Mouse (Mus musculus) heart, embryonic 11.5 days (tissue): Measurements from ENCODE around the gene Shank3. TPM values are rescaled to one million over a fixed set of nuclear protein-coding genes. Genes with fewer than 3 reads are reported as not detected.

ENCODE experiments used
- ATAC-seq: fragments of 200-750 bp; cut with Nextera tagmentation; replicated peaks from 2 replicates; pipeline ENCODE4 v1.8.0; 2017; ENCODE audit warnings: moderate library complexity; ENCODE audit not compliant: insufficient number of reproducible peaks, low FRiP score, low TSS enrichment
- H3K27ac ChIP-seq: fragments of 300-500 bp; sonication (generic); 2 replicates; pipeline ENCODE4 v1.5.1; 2014; ENCODE audit warnings: mild to moderate bottlenecking, low read depth, low read length
- H3K27me3 ChIP-seq: fragments of 300-500 bp; sonication (generic); 2 replicates; pipeline ENCODE4 v1.6.1; 2014; ENCODE audit warnings: mild to moderate bottlenecking, low read length, mixed read lengths; ENCODE audit not compliant: control insufficient read depth, insufficient read depth
- H3K36me3 ChIP-seq: fragments of 300-500 bp; sonication (generic); 2 replicates; pipeline ENCODE4 v1.6.1; 2014; ENCODE audit warnings: mild to moderate bottlenecking, low read length, moderate library complexity, mixed read lengths; ENCODE audit not compliant: control insufficient read depth, insufficient read depth
- H3K4me1 ChIP-seq: fragments of 300-500 bp; sonication (generic); 2 replicates; pipeline ENCODE4 v1.6.1; 2014; ENCODE audit warnings: low read length; ENCODE audit not compliant: control insufficient read depth, insufficient read depth
- H3K4me2 ChIP-seq: fragments of 300-500 bp; sonication (generic); 2 replicates; pipeline ENCODE4 v1.6.1; 2014; ENCODE audit warnings: mild to moderate bottlenecking, moderate library complexity
- H3K4me3 ChIP-seq: fragments of 300-500 bp; sonication (generic); 2 replicates; pipeline ENCODE4 v1.5.1; 2014; ENCODE audit warnings: low read depth, low read length
- H3K9ac ChIP-seq: fragments of 300-500 bp; sonication (generic); 2 replicates; pipeline ENCODE4 v1.6.1; 2014; ENCODE audit warnings: mild to moderate bottlenecking, low read depth, low read length, moderate library complexity
- H3K9me3 ChIP-seq: fragments of 300-500 bp; sonication (generic); replicated peaks from 2 replicates; pipeline ENCODE4 v1.6.1; 2016; ENCODE audit warnings: low read length; ENCODE audit not compliant: control insufficient read depth
- WGBS: fragments of 180-500 bp; shearing (Covaris S2); extraction: QIAGEN DNeasy Blood & Tissue Kit; methylation state at CpG from one replicate; pipeline ENCODE4 v1.1.7; 2014; ENCODE audit not compliant: insufficient replicate concordance; 5-methylcytosine and 5-hydroxymethylcytosine counted together
- polyA plus RNA-seq: library from polyadenylated mRNA; unstranded; fragments of >200 nt; fragmentation: Nextera tagmentation; extraction: Ambion mirVana; gene quantifications from 2 replicates; pipeline ENCODE4 v1.2.1, GENCODE M21; 2014

The Shank3 gene
- polyA plus RNA-seq, 1 experiment from 2014 or later, result 2.7 TPM

GRCm38 (mm10) chr15:89500221-89500791 lies 883 bp downstream of the Shank3 start:
- Histone ChIP-seq H3K9me3 (no peaks in the 10 kb centered on the region), H3K4me1 (peaks cover 11% of the 10 kb centered on the region), H3K9ac (peak overlapping the region; percentile 73), H3K4me3 (peak overlapping the region; percentile 83), H3K4me2 (peak overlapping the region; percentile 92), H3K27me3 (peaks cover 43% of the 10 kb centered on the region), H3K36me3 (peaks cover 2% of the 10 kb centered on the region; the same call in 1 of the 2 replicates), H3K27ac (no peak overlapping the region)
- 0 out of 2 replicates have a peak, but pooled peaks have one; percentile 3 for ATAC-seq
- WGBS, result 2% methylated on average over 35 of the region's 35 CpGs

GRCm38 (mm10) chr15:89501321-89501720 lies 1.9 kb downstream of the Shank3 start:
- no peak for ATAC-seq
- 82% methylated on average over 3 of the region's 3 CpGs for WGBS
- H3K36me3 ChIP-seq, result peaks cover 2% of the 10 kb centered on the region; the same call in 1 of the 2 replicates
- H3K9ac ChIP-seq, result no peak overlapping the region
- peak overlapping the region; percentile 92; the same call in 1 of the 2 replicates for H3K4me2 ChIP-seq
- H3K27ac ChIP-seq, result no peak overlapping the region
- H3K4me1 ChIP-seq, result peaks cover 11% of the 10 kb centered on the region
- H3K9me3 ChIP-seq, result no peaks in the 10 kb centered on the region
- H3K4me3 ChIP-seq, result no peak overlapping the region
- H3K27me3 ChIP-seq, result peaks cover 43% of the 10 kb centered on the region

DNA sequence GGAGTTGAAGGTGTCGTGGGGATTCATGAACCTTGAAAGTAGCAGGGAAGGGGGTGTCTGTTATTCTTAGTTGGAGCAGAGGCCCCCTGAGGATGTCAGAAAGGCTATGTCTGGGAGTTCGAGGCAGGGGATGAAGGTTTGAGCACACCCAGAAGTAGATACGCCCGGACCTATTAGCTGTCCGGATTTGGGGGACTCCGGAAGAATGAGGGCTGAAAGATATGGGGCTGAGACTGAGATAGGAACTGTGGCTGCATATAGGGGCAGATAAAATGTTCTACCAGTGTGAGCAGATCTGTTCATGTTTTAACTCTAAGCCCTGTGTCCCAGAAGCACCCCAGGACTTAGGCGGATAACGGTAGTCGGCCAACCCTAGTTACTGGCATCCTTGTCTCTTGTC lies 5.4 kb downstream of the Shank3 start:
- Histone ChIP-seq H3K9ac (no peak overlapping the region), H3K4me1 (peaks cover 7% of the 10 kb centered on the region; the same call in 1 of the 2 replicates), H3K4me2 (no peak overlapping the region), H3K27me3 (peaks cover 22% of the 10 kb centered on the region), H3K4me3 (no peak overlapping the region), H3K9me3 (no peaks in the 10 kb centered on the region), H3K27ac (no peak overlapping the region), H3K36me3 (peaks cover 2% of the 10 kb centered on the region; the same call in 1 of the 2 replicates)
- no peak for ATAC-seq
- 81% methylated on average over 9 of the region's 9 CpGs for WGBS

DNA sequence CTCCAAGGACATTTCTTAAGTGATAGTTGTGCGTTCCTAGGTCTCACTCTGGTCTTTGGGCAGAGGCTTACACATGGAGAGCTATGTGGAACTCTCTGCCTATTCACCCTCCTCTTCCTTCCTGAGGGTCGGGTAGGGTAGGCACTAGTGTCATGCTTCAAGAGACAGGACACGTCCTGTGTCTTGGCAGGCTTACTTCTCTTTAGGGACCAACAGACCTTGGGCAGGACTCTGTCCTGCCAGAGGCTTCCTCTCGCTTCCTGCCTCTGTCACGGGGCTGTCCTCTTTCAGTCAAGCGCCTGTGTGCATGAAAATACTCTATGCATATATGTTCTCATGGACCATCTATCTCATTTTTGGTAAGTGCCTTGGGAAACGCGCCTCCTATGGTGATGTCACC lies 8.3 kb downstream of the Shank3 start:
- ATAC-seq, result no peak
- Histone ChIP-seq H3K9me3 (no peaks in the 10 kb centered on the region), H3K4me1 (no peaks in the 10 kb centered on the region), H3K27me3 (no peaks in the 10 kb centered on the region; the same call in 1 of the 2 replicates), H3K36me3 (peaks cover 2% of the 10 kb centered on the region; the same call in 1 of the 2 replicates), H3K4me2 (no peak overlapping the region), H3K27ac (no peak overlapping the region), H3K9ac (no peak overlapping the region), H3K4me3 (no peak overlapping the region)
- WGBS, result 80% methylated on average over 8 of the region's 8 CpGs

DNA sequence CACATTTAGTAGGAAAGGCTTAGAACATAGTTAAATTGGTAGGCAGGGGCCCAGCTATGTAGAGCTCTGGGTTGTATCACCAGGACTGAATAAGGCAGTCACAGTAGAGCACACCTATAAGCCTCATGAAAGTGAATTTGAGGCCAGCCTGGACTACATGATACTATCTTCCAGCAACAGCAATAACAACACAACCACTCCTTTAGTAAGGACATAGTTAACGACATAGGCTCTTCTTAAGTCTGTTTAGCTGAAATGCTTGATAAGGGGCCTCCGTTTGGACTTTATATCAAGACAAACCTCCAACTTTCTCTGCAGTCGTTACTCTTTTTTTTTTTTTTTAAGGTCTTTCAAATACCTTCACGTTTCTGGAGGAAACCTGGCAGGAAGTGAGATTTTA lies 13.3 kb downstream of the Shank3 start:
- Histone ChIP-seq H3K4me3 (no peak overlapping the region), H3K9me3 (no peaks in the 10 kb centered on the region), H3K9ac (no peak overlapping the region), H3K4me2 (no peak overlapping the region), H3K27ac (no peak overlapping the region), H3K4me1 (no peaks in the 10 kb centered on the region), H3K27me3 (no peaks in the 10 kb centered on the region), H3K36me3 (no peaks in the 10 kb centered on the region)
- 61% methylated on average over 4 of the region's 4 CpGs for WGBS
- ATAC-seq, result no peak

DNA sequence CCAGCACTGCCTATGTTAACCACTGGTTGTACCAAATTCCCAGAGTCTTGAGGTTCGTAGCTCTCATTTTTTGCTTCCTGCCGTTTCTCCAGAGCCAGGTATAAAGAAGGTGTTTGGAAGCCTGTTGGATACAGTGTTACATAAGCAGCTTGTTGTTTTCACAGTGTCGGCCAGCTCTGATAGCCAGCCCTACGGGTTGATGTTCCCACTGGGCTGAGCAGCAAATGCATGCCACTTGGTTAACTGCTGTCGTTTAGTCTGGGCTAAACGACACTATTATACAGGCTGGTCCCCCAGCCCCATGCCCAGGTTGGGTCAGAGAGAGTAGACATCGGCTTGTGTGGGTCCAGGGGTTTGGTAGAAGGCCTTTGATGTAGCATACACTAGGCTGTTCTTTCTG lies 22.5 kb downstream of the Shank3 start:
- Histone ChIP-seq H3K36me3 (no peaks in the 10 kb centered on the region), H3K4me2 (no peak overlapping the region), H3K9me3 (no peaks in the 10 kb centered on the region), H3K9ac (no peak overlapping the region), H3K27ac (no peak overlapping the region), H3K27me3 (peaks cover 39% of the 10 kb centered on the region), H3K4me1 (no peaks in the 10 kb centered on the region), H3K4me3 (no peak overlapping the region)
- no peak for ATAC-seq
- WGBS, result 63% methylated on average over 7 of the region's 7 CpGs

GRCm38 (mm10) chr15:89522566-89523282 lies 23.3 kb downstream of the Shank3 start:
- Histone ChIP-seq H3K4me1 (no peaks in the 10 kb centered on the region), H3K9ac (no peak overlapping the region), H3K36me3 (no peaks in the 10 kb centered on the region), H3K27ac (no peak overlapping the region), H3K9me3 (no peaks in the 10 kb centered on the region), H3K4me2 (peak overlapping the region; percentile 87), H3K4me3 (peak overlapping the region; percentile 56; the same call in 1 of the 2 replicates), H3K27me3 (peaks cover 39% of the 10 kb centered on the region)
- 81% methylated on average over 10 of the region's 10 CpGs for WGBS
- 0 out of 2 replicates have a peak, but pooled peaks have one; percentile 8 for ATAC-seq

GRCm38 (mm10) chr15:89523283-89523832 lies 23.9 kb downstream of the Shank3 start:
- H3K9ac ChIP-seq, result no peak overlapping the region
- peak; percentile 43; the same call in 1 of the 2 replicates for ATAC-seq
- H3K4me1 ChIP-seq, result no peaks in the 10 kb centered on the region
- peak overlapping the region; percentile 56 for H3K4me3 ChIP-seq
- peaks cover 39% of the 10 kb centered on the region for H3K27me3 ChIP-seq
- no peaks in the 10 kb centered on the region for H3K9me3 ChIP-seq
- 9% methylated on average over 28 of the region's 47 CpGs for WGBS
- H3K27ac ChIP-seq, result no peak overlapping the region
- H3K36me3 ChIP-seq, result no peaks in the 10 kb centered on the region
- H3K4me2 ChIP-seq, result peak overlapping the region; percentile 87
